Mouse (Mus musculus): ENCODE results near the gene Gm15557. TPM values are rescaled to one million over a fixed set of nuclear protein-coding genes. Genes with fewer than 3 reads are reported as not detected.

Gene Gm15557
- polyA plus RNA-seq (2017; shearing (Covaris generic)) = not detected

GRCm38 (mm10) chr2:155940681-155941080 lies at the start of gene Gm15557:
TSS of gene Gm15557 (plus strand) at chr2:155940728.

DNA sequence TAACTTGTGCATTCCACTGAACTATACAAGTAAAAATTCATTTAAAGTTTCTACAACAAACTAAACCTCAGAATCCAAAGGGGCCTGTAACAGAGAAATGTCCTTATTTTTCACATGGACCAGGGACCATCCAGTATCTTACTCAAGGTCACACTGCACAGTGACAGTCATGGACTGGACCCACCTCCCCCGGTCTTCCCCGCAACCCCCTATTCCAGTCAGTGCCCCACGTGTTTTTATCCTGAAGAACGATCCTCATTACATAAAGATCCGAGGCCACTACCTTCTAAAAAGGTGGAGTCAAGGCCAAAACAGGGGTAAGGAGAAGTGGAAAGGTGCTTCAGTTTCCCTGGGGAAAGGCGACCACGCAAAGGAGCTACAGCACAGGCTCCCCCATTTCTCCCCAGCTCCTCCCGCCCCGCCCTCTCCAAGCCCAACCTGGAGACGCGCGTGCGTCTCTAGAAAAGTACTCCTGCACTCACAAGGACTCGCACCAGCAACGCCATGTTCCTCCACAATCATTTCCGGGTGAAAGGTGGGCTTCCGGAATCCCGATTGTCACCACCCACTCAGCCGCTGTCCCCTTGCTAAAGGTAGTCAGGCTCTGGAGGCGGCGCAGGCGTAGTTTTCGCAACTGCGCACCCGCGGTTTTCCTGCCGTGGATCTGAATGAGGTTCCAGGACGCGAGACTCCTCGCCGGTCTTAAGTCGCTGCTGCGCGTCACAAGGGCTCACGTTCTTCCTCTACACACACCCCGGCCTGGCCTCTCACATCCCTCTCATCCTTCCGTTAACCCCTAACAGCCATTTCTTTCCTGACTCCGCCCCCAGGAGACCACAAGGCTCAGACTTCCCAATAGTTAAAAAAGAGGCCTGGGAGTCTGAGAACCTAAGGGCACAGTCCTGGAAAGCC lies 10.7 kb upstream of the Gm15557 start, which contains the start of gene Uqcc1:
Uqcc1 (minus strand) TSS at position 780 of the 912 bp plus-strand sequence.

DNA sequence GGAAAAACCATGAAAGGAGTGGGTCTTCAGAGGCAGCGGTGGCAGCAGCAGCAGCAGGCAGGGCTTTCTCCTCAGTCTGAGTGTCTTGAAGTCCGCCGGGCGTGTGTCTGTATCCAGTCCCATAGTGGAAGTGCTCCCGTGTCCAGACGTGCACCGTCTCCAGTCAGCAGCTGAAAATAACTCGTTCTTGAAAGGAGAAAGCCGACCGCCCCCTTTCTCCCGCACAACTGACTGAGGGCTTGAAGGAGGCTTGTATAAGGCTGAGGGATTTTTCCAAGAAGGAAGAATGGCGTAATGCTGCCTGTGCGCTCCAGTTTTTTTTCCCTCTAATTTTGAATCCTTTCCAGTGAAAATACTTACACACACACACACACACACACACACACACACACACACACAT lies 4.6 kb downstream of the Gm15557 start, which contains the start of gene Gdf5:
Gdf5 (minus strand) TSS at position 244 of the 400 bp plus-strand sequence.

DNA sequence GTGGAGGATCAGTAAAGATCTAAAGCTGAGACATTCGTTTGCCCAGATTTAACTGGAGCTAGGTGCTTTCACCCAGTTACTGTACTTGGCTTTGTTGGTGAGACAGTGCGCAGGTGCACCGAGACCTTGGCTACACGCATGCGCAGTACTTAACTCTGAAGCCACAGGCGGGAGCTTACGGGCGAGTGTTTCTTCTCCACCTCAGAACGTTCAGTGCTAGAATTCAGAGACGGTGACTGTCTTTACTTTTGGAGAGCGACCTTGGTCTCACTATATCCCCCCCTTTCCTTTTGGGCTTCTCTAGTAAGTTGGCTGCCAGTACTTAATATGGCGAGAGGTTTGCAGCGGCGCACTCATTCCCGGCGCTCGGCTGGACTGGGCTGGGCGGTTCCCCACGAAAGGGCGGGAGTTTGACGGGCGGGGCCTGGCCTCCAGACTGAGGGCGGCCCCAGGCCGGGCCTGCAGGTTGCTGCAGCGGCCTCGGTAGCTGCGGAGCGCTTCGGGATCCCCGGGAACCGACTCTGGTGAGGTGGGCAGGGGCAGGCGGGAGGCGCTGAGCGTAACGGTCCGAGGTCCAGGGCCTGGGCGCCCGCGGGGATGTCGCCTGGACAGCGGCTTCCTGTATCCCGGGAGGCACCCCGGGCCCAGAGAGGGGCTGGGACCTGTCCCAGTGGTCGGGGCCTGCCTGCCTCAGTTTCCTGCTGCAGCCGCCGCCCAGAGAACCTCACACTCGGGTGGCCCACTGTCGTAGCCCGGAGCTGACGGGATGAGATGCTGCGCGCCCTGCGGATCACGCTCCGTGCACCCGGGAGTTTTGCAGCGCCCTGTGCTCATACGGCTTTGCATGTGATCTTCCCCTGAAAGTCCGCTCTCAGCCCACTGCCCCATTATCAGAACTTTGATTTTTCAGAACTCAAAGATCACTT lies 15.9 kb downstream of the Gm15557 start, which contains the start of gene Cep250:
Cep250 (plus strand) TSS at position 325 of the 926 bp plus-strand sequence.

Other genes starting within 250 kb of the Gm15557 start
- 70.5 TPM for gene Trpc4ap, start 248.3 kb upstream of the Gm15557 start, polyA plus RNA-seq (2017; shearing (Covaris generic))
- 74.1 TPM for gene Edem2, start 211.3 kb upstream of the Gm15557 start, polyA plus RNA-seq (2017; shearing (Covaris generic))
- not detected for gene Gm17581, start 204.9 kb upstream of the Gm15557 start, polyA plus RNA-seq (2017; shearing (Covaris generic))
- not detected for gene Procr, start 189.6 kb upstream of the Gm15557 start, polyA plus RNA-seq (2017; shearing (Covaris generic))
- gene Mmp24, start 165.4 kb upstream of the Gm15557 start, polyA plus RNA-seq (2017; shearing (Covaris generic)) = 0.07 TPM
- gene BC029722, start 121.3 kb upstream of the Gm15557 start, polyA plus RNA-seq (2017; shearing (Covaris generic)) = 53.0 TPM
- gene Eif6, start 113.8 kb upstream of the Gm15557 start, polyA plus RNA-seq (2017; shearing (Covaris generic)) = 250 TPM
- not detected for gene Fam83c, start 105.9 kb upstream of the Gm15557 start, polyA plus RNA-seq (2017; shearing (Covaris generic))
- 52.5 TPM for gene Uqcc1, start 10.4 kb upstream of the Gm15557 start, polyA plus RNA-seq (2017; shearing (Covaris generic))
- not detected for gene Gdf5, start 4.6 kb downstream of the Gm15557 start, polyA plus RNA-seq (2017; shearing (Covaris generic))
- 60.0 TPM for gene Cep250, start 15.7 kb downstream of the Gm15557 start, polyA plus RNA-seq (2017; shearing (Covaris generic))
- gene 6430550D23Rik, start 67.2 kb downstream of the Gm15557 start, polyA plus RNA-seq (2017; shearing (Covaris generic)) = 1.8 TPM
- 165 TPM for gene Ergic3, start 67.3 kb downstream of the Gm15557 start, polyA plus RNA-seq (2017; shearing (Covaris generic))
- gene Fer1l4, start 112.2 kb downstream of the Gm15557 start, polyA plus RNA-seq (2017; shearing (Covaris generic)) = not detected
- gene Spag4, start 124.4 kb downstream of the Gm15557 start, polyA plus RNA-seq (2017; shearing (Covaris generic)) = 0.14 TPM
- gene Cpne1, start 171.2 kb downstream of the Gm15557 start, polyA plus RNA-seq (2017; shearing (Covaris generic)) = 108 TPM
- 55.1 TPM for gene Rbm12, start 171.2 kb downstream of the Gm15557 start, polyA plus RNA-seq (2017; shearing (Covaris generic))
- 35.0 TPM for gene Gm28036, start 186.4 kb downstream of the Gm15557 start, polyA plus RNA-seq (2017; shearing (Covaris generic))
- gene Romo1, start 203.3 kb downstream of the Gm15557 start, polyA plus RNA-seq (2017; shearing (Covaris generic)) = 228 TPM
- 66.3 TPM for gene Nfs1, start 203.5 kb downstream of the Gm15557 start, polyA plus RNA-seq (2017; shearing (Covaris generic))
- gene Rbm39, start 239.5 kb downstream of the Gm15557 start, polyA plus RNA-seq (2017; shearing (Covaris generic)) = 789 TPM